Mouse (Mus musculus): ENCODE measurements around the gene Tmub1. TPM values are rescaled to one million over a fixed set of nuclear protein-coding genes. Genes with fewer than 3 reads are reported as not detected.
A peak's percentile ranks its signal among the peaks of the same experiment; 100 is the strongest.

Gene Tmub1
- polyA plus RNA-seq, 1 experiment from 2014 or later, result 22.3 TPM

DNA sequence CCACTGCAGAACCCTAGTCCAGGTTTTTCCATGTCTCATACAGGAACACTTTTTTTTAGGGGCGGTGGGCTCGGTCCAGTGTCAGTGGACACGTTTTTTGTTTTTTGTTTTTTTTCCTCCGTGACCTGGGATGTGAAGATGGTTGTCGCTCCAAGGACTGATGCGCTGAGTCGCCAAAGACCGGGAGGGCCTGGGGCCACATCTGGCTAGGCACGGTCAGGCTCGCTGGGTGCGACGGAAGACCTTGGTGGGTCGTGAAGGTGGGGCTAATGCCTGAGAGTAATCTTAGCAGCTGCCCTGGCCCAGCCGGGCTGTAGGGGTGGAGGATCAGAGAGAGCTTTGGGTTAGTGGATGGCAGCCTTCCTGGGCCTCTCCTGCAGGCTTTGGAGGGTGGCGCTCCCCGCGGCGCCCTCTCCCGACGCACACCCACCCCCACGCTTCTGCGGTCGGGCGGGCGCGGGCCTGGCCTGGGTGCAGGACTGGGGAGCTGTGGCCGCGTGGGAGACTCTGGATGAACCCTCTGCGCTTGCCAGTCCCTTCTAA lies 5.1 kb upstream of the Tmub1 start:
- H3K4me1 ChIP-seq, result peaks cover 37% of the 10 kb centered on the region
- H3K9me3 ChIP-seq, result no peaks in the 10 kb centered on the region
- H3K4me3 ChIP-seq (replicated peaks), result peak overlapping the region; percentile 86
- H3K36me3 ChIP-seq, result no peaks in the 10 kb centered on the region
- H3K27me3 ChIP-seq (replicated peaks), result no peaks in the 10 kb centered on the region
- no peak for ATAC-seq (ENCODE audit: insufficient read depth, low FRiP score, low read depth)
- H3K27ac ChIP-seq, result peak overlapping the region; percentile 90
- H3K4me2 ChIP-seq, result peak overlapping the region; percentile 92
- WGBS, result under 1% methylated on average over 29 of the region's 29 CpGs
- peak overlapping the region; percentile 92 for H3K9ac ChIP-seq

DNA sequence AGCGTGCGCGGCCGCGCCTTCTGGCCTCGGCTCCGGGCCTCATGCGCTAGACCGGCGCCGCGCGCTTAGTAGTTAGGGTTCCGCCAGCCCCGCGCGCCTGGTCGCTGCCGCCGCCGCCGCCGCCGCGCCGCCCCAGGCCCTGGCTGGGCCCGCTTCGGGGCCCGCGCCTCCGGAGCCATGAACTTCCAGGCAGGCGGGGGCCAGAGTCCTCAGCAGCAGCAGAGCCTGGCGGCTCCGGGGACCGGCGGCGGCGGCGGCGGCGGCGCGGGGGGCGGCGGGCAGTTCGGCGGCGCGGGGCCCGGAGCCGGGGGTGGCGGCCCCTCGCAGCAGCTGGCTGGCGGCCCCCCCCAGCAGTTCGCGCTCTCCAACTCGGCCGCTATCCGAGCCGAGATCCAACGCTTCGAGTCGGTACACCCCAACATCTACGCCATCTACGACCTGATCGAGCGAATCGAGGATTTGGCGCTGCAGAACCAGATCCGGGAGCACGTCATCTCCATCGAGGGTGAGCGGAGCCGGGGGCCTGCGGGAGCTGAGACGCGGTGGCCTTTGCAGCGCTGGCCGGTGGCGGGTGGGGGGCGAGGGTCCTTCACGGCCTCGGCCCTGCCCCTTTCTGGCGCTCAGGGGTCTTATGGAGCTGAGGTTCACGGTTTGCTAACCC lies 4.5 kb upstream of the Tmub1 start, which contains the start of gene Agap3:
Agap3 (plus strand) TSS at position 148 of the 661 bp plus-strand sequence.
- under 1% methylated on average over 83 of the region's 85 CpGs for WGBS
- H3K9me3 ChIP-seq, result no peaks in the 10 kb centered on the region
- peaks cover 37% of the 10 kb centered on the region for H3K4me1 ChIP-seq
- no peak for ATAC-seq (ENCODE audit: insufficient read depth, low FRiP score, low read depth)
- peak within 1 kb of the TSS; percentile 92 for H3K4me2 ChIP-seq
- H3K4me3 ChIP-seq (replicated peaks), result peak within 1 kb of the TSS; percentile 86
- H3K27ac ChIP-seq, result peak within 1 kb of the TSS; percentile 90
- no peaks in the 10 kb centered on the region for H3K36me3 ChIP-seq
- no peaks in the 10 kb centered on the region for H3K27me3 ChIP-seq (replicated peaks)
- peak within 1 kb of the TSS; percentile 92 for H3K9ac ChIP-seq

DNA sequence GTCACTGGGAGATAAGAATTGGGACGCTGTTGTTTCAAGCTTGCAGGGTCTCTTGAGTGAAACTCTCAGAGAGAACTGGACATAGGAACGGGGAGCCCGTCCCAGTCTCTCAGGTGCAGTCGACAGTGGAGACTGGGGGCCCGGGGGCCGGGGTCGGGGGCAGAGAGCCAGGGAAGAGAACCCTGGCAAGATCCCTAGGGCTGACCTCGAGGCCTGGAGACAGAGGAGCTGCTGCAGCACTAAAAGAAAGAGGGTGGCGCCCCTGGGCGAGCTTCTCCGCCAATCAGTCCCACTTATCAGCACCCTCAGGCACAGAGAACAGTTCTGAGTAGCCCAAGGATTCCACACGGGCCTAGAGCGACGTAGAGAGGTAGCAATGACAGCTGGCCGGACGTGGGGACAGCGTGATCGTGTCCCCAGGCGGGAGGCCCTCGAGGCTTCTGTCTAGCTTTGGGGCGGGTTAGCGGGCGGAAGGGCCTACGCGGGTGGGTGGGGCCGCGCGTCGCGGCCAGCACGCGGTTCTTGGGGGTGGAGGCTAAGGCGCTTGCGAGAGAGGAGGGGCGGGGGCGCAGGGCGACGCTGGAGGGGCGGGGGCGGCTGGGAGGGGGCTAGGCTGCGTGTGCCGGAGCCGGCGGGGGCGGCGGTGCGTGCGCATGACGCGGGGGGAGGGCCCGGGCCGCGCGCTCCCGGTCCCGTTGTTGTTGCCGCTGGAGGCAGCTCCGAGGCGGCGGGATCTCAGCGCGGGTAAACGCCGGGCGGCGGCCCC lies 3.8 kb upstream of the Tmub1 start:
- Histone ChIP-seq H3K4me3 (replicated peaks) (peak overlapping the region; percentile 86), H3K9me3 (no peaks in the 10 kb centered on the region), H3K9ac (peak overlapping the region; percentile 92), H3K4me1 (peaks cover 37% of the 10 kb centered on the region), H3K4me2 (peak overlapping the region; percentile 92), H3K36me3 (no peaks in the 10 kb centered on the region), H3K27ac (peak overlapping the region; percentile 90), H3K27me3 (replicated peaks) (no peaks in the 10 kb centered on the region)
- ATAC-seq (ENCODE audit: insufficient read depth, low FRiP score, low read depth), result peak; percentile 77
- WGBS, result 2% methylated on average over 42 of the region's 66 CpGs

DNA sequence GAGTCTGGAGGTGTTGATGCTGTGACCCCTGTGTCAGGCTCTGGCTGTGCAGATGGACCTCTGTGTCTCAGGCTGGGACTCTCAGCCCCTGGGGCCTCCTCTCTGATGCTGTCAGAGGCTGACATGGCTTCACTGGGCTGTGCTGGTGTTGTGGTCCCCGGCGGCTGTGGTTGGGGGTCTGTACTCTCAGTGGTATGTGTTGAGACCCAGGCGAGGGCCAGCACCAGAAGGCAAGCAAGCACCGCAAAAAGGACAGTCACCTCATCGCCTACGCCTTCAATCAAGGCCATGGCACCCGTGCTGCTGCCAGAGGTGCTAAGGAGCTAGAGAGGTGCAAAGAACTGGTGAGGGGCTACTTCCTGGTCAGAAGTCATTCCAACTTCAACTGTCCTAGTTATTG lies 1.0 kb downstream of the Tmub1 start:
- H3K4me1 ChIP-seq, result peaks cover 20% of the 10 kb centered on the region
- peak overlapping the region; percentile 89; the same call in 1 of the 2 replicates for H3K4me2 ChIP-seq
- no peak overlapping the region for H3K27ac ChIP-seq
- ATAC-seq (ENCODE audit: insufficient read depth, low FRiP score, low read depth), result no peak
- H3K4me3 ChIP-seq (replicated peaks), result no peak overlapping the region
- H3K9me3 ChIP-seq, result no peaks in the 10 kb centered on the region
- peaks cover 19% of the 10 kb centered on the region for H3K36me3 ChIP-seq
- no peak overlapping the region for H3K9ac ChIP-seq
- no peaks in the 10 kb centered on the region for H3K27me3 ChIP-seq (replicated peaks)
- WGBS, result 89% methylated on average over 7 of the region's 7 CpGs

DNA sequence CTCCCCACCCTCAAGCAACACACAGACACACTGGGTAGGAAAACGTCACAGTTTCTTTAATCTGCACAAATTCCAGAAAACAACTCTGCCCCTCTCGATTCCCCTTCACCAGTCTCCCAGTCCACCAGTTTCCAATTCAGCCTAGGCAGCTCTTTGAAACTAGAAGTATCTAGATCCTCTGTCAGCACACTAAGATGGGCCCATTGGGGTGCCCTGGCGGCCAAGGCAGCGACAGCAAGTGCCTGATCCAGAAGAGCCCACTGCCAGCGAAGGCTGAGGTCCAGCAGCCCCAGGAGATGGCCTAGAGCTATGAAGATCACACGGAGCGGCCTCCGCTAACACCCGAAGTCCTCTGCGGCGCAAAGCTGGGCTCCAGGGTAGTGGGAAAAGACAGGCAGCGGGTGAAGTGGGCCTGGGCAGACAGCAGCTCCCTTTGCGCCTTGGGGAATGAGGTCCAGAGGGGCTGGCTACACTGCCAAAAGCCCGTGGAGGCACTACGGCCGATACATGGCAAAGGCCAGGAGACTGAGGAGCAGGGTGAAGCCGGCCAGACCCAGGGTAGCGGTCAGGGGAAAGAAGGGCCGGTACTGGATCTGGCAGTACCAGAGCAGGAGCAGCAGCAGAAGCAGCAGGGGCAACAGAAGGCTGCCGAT lies 2.1 kb downstream of the Tmub1 start:
- Histone ChIP-seq H3K4me2 (peak overlapping the region; percentile 73), H3K9ac (no peak overlapping the region), H3K27me3 (replicated peaks) (no peaks in the 10 kb centered on the region), H3K27ac (peak overlapping the region; percentile 63), H3K36me3 (peaks cover 30% of the 10 kb centered on the region), H3K4me3 (replicated peaks) (peak overlapping the region; percentile 88), H3K4me1 (peaks cover 17% of the 10 kb centered on the region), H3K9me3 (no peaks in the 10 kb centered on the region)
- 50% methylated on average over 20 of the region's 20 CpGs for WGBS
- no peak for ATAC-seq (ENCODE audit: insufficient read depth, low FRiP score, low read depth)

DNA sequence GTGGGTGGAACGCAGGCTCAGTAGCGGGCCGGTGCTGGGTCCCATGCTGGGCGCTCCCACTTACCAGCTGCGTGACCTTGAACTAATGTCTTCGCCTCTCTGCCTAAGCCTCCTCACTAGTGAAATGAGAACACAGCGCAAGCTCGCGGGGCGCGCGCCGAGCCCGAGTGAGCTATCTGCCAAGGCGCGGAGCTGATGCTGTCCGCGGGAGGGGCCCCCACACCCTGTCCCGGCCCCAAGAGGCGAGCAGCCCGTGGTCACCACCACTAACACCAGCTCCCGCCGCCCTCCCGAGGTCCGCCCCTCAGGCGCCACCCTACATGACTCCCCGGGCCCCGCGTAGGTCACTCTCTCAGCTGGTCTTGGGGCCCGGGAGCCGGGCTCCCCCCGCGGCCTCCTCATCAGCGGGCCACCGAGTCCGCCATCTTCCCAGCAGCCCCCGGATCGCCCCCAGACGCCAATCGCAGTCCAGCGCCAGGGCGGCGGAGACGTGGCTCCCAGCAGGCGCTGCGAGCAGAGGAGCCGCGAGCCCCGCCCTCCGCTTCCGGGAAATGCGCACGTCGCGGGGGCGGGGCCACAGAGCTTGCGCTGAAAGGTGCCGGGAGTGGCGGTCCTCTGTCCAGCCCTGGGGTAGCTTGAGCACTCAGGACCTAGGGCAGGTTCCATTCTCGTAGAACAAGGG lies 2.8 kb downstream of the Tmub1 start, which contains the start of gene Fastk:
Fastk (minus strand) TSS at position 542 of the 682 bp plus-strand sequence.
- H3K9me3 ChIP-seq, result no peaks in the 10 kb centered on the region
- H3K27ac ChIP-seq, result peak within 1 kb of the TSS; percentile 93
- peak within 1 kb of the TSS; percentile 85 for H3K9ac ChIP-seq
- WGBS, result under 1% methylated on average over 60 of the region's 60 CpGs
- peak within 1 kb of the TSS; percentile 73 for H3K4me2 ChIP-seq
- peaks cover 17% of the 10 kb centered on the region for H3K4me1 ChIP-seq
- H3K36me3 ChIP-seq, result peaks cover 36% of the 10 kb centered on the region
- ATAC-seq (ENCODE audit: insufficient read depth, low FRiP score, low read depth), result peak; percentile 83
- H3K27me3 ChIP-seq (replicated peaks), result no peaks in the 10 kb centered on the region
- peak within 1 kb of the TSS; percentile 88 for H3K4me3 ChIP-seq (replicated peaks)

DNA sequence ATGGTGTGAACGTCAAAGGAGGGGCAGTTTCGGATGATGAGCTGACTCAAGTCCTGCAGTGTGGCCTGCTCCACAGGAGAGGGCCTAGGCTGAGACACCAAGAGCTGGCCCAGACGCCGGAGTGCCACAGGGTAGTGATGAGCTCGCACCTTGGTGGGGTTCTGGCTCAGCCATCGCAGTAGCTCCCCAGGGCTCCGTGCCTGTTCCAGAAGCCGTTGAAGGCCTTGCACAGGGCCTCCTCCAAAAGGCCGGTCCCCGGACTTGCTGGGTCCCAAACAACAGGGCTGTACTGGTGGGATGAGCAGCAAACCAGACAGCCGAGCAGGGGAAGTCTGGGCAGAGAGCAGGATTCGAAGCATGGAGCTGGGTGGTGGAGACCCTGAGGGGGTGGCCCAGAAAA lies 3.7 kb downstream of the Tmub1 start:
- Histone ChIP-seq H3K4me3 (replicated peaks) (peak overlapping the region; percentile 88), H3K4me1 (peaks cover 17% of the 10 kb centered on the region), H3K36me3 (peaks cover 46% of the 10 kb centered on the region), H3K9me3 (no peaks in the 10 kb centered on the region), H3K27me3 (replicated peaks) (no peaks in the 10 kb centered on the region), H3K9ac (no peak overlapping the region), H3K4me2 (peak overlapping the region; percentile 73), H3K27ac (no peak overlapping the region)
- 83% methylated on average over 12 of the region's 12 CpGs for WGBS
- no peak for ATAC-seq (ENCODE audit: insufficient read depth, low FRiP score, low read depth)

DNA sequence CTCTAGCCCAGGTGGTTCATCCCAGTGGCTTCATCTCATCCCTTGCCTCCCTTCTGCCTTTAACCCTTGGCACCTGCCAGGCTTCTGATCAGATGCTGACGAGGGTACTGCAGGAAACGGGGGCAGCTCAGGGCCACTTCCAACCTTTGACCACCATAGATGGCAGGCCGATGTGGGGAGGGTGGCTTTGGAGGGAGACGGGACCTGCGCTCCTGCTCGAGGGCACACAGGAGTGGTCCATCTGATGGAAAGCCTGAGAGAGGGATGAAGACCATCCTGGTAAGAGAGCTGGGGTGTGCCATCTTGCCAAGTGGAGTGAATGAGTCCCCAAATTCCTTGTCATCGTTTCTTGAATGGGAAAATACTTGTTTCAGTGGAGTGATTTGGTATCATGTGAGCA lies 4.5 kb downstream of the Tmub1 start:
- Histone ChIP-seq H3K9ac (no peak overlapping the region), H3K36me3 (peaks cover 51% of the 10 kb centered on the region), H3K27me3 (replicated peaks) (no peaks in the 10 kb centered on the region), H3K4me3 (replicated peaks) (no peak overlapping the region), H3K27ac (no peak overlapping the region), H3K4me2 (no peak overlapping the region), H3K9me3 (no peaks in the 10 kb centered on the region), H3K4me1 (peaks cover 17% of the 10 kb centered on the region)
- ATAC-seq (ENCODE audit: insufficient read depth, low FRiP score, low read depth), result no peak
- 88% methylated on average over 7 of the region's 7 CpGs for WGBS

DNA sequence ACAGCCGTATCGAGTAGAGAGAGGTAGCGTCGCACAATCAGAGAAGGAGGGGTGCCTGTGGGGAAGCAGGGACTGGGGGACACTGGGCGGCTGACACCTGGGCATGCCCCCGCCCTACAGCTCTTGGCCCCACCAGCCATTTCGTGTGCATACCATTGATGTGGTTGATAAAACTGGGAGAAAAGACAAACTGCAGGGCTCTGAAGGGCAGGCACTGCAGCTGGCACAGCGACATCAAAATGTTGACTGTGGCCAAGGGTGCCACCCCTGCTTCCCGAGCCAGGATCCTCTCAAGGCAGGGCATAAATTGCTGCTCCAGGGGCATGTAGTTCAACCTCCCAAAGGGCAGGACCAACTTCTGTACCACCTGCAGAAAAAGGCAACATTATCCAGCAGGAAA lies 5.6 kb downstream of the Tmub1 start:
- WGBS, result 79% methylated on average over 9 of the region's 9 CpGs

DNA sequence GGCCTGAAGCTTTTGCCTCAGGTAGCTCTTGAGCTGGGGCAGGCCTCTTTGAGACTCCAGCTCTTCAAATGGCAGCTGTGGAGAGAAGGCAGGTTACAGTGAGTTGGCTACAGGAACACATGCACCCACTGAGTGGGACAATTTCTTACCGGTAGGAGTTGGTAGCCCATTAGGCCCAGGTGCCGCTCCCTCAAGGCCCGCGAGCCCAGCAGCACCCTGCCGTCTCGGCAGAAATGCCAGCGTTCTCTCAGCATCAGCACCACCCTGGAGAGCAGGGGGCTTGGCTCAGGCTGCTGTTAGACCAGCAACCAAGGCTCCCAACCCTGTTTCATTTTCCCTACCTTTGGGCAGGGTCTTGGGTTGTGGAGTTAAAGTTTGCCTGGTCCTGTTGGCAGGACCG lies 6.5 kb downstream of the Tmub1 start:
- no peak overlapping the region for H3K27ac ChIP-seq
- H3K36me3 ChIP-seq, result peaks cover 59% of the 10 kb centered on the region
- H3K4me3 ChIP-seq (replicated peaks), result no peak overlapping the region
- no peak overlapping the region for H3K9ac ChIP-seq
- no peak for ATAC-seq (ENCODE audit: insufficient read depth, low FRiP score, low read depth)
- H3K4me1 ChIP-seq, result peaks cover 13% of the 10 kb centered on the region
- WGBS, result 92% methylated on average over 8 of the region's 8 CpGs
- H3K27me3 ChIP-seq (replicated peaks), result no peaks in the 10 kb centered on the region
- H3K4me2 ChIP-seq, result no peak overlapping the region
- no peaks in the 10 kb centered on the region for H3K9me3 ChIP-seq

More for the DNA sequence above, 5.6 kb downstream of the Tmub1 start:
- Histone ChIP-seq H3K4me2 (no peak overlapping the region), H3K27ac (no peak overlapping the region), H3K9ac (no peak overlapping the region), H3K4me3 (replicated peaks) (no peak overlapping the region), H3K9me3 (no peaks in the 10 kb centered on the region), H3K27me3 (replicated peaks) (no peaks in the 10 kb centered on the region), H3K36me3 (peaks cover 55% of the 10 kb centered on the region), H3K4me1 (peaks cover 13% of the 10 kb centered on the region)
- ATAC-seq (ENCODE audit: insufficient read depth, low FRiP score, low read depth), result no peak

DNA sequence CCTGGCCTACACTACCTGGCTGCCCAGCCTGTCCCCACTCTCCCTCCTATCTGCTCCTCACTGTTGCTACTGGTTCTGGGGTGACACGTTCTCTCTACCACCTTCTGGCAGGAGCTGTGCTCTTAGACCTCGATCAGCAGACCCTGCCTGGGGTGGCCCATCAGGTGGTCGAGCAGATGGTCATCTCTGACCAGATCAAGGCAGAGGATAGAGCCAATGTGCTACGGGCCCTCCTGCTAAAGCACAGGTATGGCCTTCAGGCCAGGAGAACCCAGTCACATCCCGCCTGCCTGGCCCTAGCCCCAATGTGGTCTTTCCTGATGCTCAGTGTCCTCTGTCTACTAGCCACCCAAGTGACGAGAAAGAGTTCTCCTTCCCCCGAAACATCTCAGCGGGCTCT lies 13.7 kb downstream of the Tmub1 start:
- Histone ChIP-seq H3K36me3 (peaks cover 78% of the 10 kb centered on the region), H3K27me3 (replicated peaks) (no peaks in the 10 kb centered on the region), H3K4me2 (no peak overlapping the region), H3K27ac (no peak overlapping the region), H3K4me3 (replicated peaks) (no peak overlapping the region), H3K9ac (no peak overlapping the region), H3K9me3 (no peaks in the 10 kb centered on the region), H3K4me1 (peaks cover 5% of the 10 kb centered on the region; the same call in 1 of the 2 replicates)
- 85% methylated on average over 8 of the region's 8 CpGs for WGBS
- ATAC-seq (ENCODE audit: insufficient read depth, low FRiP score, low read depth), result no peak
